Mouse (Mus musculus): ENCODE data around the gene Ifitm6.
"Not testable (repeated sequence)": the region's sequence is repeated elsewhere in the genome, so short reads cannot be mapped to it uniquely, and the experiment has no call there.

Ifitm6 gene

GRCm38 (mm10) chr7:141017824-141018223 lies at the start of gene Ifitm6:
Gene Ifitm6, minus strand, starts transcription at chr7:141017924.
- in situ Hi-C loops (cut with MboI) = not testable (repeated sequence)

DNA sequence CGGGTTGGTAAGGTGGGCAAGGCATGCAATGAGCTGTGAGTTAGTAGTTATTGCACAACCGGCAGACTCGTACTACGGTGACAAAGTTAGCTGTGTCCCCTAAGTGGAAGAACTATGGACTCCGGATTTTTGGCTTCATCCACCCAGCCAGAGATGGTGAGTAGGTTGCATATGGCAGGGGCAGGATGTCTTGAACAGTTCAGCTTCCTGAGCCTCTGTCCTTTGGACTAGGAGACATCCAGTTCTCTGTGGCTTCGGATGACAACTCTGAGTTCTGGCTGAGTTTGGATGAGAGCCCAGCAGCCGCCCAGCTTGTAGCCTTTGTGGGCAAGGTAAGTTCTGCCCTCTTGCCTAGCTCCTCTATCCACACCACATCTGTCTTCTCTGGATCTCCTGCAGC lies 46.9 kb upstream of the Ifitm6 start:
- in situ Hi-C loops (cut with MboI) = no loop called here

DNA sequence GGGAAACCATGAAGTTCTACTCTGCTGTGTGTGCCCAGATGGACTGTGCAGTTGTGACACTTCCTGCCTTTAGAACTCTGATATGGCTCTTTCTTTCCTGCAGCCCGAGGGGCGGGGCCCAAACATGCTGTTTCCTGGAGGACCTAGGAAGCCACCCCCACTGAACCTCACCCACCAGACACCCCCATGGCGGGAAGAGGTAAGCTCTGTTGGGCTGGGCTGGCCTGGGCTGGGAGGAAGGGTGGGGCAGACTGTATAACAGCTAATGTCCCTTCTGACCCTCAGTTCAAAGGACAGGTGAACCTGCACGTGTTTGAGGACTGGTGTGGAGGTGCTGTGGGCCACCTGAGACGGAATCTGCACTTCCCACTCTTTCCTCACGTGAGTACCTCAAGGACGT lies 46.5 kb upstream of the Ifitm6 start:
- in situ Hi-C loops (cut with MboI) = no loop called here

DNA sequence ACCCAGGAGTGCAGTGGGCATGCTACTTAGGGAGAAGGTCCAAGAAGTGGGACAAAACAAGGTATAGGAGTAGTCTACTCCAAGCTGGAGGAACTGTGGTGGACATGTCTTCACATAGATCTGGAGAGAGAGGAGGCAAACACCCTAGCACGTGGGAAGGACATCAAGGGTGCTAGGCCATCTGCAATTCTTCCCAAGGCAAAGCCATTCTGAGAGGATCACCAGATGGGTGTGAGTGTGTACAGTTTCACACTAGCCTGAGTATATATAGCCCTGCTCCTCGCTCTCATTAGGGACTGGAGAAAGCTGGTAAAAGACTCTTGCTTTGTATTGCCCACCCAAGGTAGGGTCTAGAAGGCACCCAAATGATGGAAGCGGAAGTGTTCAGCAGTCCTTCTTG lies 45.6 kb upstream of the Ifitm6 start:
- in situ Hi-C loops (cut with MboI) = no loop called here

- in situ Hi-C loops (cut with MboI) = no loop called here
Measured at GRCm38 (mm10) chr7:141062525-141062924, 44.8 kb upstream of the Ifitm6 start.

DNA sequence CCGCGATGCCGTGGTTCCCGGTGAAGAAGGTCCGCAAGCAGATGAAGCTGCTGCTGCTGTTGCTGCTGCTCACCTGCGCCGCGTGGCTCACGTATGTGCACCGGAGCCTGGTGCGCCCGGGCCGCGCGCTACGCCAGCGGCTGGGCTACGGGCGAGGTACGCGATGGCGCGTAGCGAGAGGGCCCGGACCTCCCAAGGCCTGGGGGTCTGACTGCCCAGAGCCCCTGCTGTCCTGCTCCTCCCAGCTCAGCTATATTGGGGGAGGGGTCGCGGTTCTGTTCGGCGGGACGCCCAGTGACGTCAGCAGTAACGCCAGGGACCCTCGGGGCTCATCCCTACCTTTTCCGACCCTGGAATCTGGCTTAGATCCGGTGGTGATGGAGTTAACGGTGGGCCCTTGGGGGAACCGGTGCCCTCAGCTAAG lies 43.6 kb upstream of the Ifitm6 start:
- in situ Hi-C loops (cut with MboI) = no loop called here

DNA sequence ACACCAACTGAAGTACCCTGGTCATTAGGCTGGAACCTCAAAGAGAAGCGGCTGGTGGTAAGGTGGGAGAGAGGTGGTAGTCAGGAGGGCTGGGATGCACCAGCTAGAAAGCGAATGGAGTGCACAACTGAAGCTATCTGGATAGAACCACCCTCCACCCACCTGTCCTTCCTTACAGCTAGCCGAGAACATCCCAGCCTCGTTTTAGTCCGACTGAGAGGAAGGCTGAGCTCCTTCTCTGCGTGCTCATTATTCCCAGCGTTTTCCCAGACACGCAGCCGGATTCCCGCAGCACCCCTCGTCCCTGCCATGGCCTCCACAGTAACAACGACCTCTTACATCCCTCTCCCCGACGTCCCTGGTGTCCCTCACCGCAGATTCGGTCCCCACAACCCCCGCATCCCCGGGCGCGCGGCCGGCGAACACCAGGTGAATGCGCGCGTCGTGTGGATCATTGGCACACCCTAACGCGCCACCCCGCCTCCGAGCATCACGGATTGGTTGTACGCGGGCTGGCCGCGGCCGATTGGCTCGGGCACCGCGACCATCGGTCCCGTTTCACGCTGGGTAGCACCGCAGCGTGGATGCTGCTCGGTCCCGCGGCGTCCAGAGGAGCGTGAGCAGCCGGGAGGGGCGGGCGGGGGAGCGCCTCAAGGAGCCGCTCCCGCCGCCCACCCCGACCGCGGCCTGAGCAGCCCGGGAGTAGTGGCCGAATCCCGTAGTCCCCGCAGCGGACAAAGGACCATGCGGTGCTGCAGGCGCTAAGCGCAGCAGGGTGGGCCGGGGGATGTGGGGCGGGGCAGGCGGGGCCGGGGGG lies 42.9 kb upstream of the Ifitm6 start, which contains the start of gene B4galnt4:
B4galnt4 (plus strand) TSS at position 679 of the 817 bp plus-strand sequence.
- in situ Hi-C loops (cut with MboI) = no loop called here

DNA sequence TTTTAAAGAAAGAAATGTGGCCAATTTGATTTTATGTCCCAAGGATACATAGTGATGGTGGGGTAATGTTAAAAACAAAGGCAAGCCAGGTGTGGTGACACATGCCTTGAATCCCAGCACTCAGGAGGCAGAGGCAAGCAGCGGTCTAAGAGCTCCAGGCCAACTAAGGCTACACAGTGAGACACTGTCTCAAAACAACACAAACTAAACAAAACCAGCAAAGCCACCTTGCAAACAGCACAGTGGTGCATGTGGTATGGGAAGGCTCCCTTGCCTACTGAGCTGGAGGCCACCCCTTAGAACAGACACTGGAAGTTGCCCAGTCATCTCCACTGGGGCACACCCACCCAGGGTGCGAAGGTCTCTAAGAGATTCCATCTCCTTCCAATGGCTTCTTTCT lies 42.2 kb upstream of the Ifitm6 start:
- in situ Hi-C loops (cut with MboI) = no loop called here

DNA sequence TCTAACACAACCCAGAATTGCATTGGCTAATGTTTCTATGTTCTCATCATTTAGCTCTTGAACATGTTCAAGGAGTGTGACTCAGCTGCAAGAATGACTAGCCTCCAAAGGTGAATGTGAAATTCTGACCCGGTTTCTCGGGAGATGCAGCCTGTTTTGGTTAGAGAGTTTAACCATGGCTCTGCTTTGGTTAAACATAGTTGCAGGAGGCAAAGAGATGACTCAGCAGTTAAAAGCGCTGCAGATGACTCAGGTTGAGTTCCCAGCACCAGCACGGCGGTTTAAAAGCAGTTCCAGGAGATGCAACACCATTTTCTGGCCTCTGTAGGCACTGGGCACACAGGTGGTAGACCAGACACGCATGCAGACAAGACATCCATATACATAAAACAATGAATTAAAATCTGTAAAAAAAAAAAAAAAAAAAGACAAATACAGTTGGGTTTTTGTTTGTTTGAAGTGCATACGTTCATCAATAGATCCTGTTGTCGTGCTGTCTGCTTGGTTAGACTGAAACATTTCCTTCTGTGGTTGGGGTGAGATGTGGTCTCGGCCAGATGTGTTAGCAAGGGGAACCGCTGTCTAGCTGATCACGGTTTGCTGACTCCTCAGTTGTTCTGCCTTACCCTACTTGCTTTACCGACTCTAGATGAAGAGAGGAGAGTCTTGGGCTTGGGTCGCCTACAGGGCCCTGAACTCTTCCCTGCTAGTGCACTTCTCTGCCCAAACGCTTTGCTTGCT lies 41.0 kb upstream of the Ifitm6 start:
- in situ Hi-C loops (cut with MboI) = no loop called here

DNA sequence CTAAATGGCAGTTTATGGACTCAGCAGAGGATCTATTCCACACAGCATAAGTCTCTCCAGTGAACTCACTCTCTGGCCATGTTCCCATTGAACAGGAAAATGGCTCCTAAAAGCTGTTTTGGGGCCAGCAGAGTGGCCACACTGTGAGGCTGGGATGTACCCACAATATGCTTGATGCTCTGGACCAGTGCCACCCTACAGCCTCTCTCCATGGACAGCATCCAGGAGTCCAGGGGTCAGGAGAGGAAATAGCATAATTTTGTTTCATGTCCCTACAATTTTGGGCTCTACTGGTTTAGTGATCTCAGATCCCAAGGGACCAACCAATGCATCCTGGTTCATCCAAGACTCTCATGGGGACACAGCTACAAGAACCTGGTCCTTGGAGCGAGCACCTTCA lies 39.8 kb upstream of the Ifitm6 start:
- in situ Hi-C loops (cut with MboI) = no loop called here

DNA sequence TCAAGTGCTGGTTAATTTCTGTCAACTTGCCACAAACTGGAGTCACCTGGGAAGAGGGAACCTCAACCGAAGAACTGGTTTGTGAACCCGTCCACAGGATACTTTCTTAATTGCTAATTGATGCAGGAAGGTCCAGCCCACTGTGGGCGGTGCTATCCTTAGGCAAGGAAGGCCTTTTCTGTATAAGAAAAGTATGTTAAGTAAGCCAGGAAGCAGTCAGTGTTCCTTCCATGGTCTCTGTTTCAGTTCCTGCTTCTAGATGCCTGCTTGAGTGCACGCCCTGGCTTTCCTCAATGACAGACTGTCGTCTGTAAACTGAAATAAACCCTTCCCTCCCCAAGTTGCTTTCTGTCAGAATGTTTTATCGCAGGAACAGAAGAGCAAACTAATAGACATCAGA lies 39.3 kb upstream of the Ifitm6 start:
- in situ Hi-C loops (cut with MboI) = no loop called here

DNA sequence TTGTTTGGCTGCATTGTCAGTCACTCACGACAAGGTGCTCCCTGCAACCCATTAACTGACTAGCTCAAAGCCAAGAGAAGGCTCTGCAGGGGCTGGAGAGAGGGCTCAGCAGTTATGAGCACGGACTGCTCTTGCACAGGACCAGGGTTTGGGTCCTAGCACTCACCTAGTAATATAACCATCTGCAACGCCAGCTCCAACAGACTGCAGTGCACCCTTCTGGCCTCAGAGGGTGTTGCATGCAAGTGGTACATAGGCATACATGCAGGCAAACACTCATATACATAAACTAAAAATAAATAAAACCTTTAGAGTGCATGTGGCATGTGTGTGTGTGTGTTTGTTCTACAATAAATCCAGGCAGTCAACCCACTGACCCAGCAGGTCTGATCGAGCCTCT lies 38.1 kb upstream of the Ifitm6 start:
- in situ Hi-C loops (cut with MboI) = no loop called here

GRCm38 (mm10) chr7:141052421-141052820 lies 34.7 kb upstream of the Ifitm6 start:
- in situ Hi-C loops (cut with MboI) = loop anchor here (5.0 kb wide), 1 partner anchor 205 kb away; the partner anchor contains the start of genes Odf3 and Scgb1c1

DNA sequence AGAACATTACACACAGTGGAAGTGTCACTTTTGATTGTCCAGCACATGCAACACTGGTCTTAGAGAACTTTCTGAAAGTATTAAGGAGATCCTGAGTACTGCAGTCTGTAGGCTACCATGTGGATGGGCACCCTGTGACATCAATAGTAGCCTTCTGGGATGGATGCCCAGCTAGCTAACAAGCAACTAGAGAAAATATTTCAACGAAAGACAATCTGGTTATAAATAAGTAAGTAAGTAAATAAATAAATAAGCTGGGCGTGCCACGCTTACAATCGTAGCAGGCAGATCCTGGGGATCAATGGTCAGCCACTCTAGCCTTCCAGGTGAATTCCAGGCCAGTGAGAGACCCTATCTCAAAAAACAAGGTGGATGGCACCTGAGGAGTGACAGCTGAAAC lies 34.3 kb upstream of the Ifitm6 start:
- in situ Hi-C loops (cut with MboI) = loop anchor here (5.0 kb wide), 1 partner anchor 205 kb away; the partner anchor contains the start of genes Odf3 and Scgb1c1

DNA sequence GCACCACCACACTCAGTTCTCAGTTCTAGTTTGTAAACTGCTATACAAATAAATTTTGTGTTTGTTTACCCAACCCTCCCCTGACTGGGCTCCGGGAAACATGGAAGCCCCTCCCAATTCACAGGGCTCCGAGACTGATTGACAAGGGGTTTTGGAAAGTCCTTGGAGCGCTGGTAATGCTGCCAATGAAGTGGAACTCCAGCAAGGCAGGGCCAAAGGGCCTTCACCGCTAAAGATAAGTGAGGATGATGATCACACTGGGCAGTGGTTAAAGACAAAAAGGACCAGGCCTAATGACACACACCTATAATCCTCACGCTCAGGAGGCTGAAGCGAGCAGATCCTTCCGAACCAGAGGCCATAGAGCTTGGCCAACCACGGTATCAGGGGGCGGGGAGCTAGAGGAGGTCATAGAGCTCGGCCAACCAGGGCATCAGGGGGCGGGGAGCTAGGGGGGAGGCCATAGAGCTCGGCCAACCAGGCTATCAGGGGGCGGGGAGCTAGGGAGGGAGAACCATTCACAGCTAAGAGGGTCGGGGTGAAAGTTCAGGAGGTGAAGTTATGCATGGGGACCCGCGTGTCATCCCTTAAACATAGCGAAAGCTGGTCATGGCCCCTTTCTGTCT lies 33.4 kb upstream of the Ifitm6 start:
- in situ Hi-C loops (cut with MboI) = loop anchor here (5.0 kb wide), 1 partner anchor 204 kb away; the partner anchor contains the start of genes Odf3 and Scgb1c1

GRCm38 (mm10) chr7:141049326-141049725 lies 31.6 kb upstream of the Ifitm6 start:
- in situ Hi-C loops (cut with MboI) = loop anchor here (5.0 kb wide), 1 partner anchor 147 kb away; the partner anchor contains the start of gene Cox8b

- in situ Hi-C loops (cut with MboI) = loop anchor here (5.0 kb wide), 1 partner anchor 146 kb away; the partner anchor contains the start of gene Cox8b
Measured at GRCm38 (mm10) chr7:141048226-141049218, 30.8 kb upstream of the Ifitm6 start.

DNA sequence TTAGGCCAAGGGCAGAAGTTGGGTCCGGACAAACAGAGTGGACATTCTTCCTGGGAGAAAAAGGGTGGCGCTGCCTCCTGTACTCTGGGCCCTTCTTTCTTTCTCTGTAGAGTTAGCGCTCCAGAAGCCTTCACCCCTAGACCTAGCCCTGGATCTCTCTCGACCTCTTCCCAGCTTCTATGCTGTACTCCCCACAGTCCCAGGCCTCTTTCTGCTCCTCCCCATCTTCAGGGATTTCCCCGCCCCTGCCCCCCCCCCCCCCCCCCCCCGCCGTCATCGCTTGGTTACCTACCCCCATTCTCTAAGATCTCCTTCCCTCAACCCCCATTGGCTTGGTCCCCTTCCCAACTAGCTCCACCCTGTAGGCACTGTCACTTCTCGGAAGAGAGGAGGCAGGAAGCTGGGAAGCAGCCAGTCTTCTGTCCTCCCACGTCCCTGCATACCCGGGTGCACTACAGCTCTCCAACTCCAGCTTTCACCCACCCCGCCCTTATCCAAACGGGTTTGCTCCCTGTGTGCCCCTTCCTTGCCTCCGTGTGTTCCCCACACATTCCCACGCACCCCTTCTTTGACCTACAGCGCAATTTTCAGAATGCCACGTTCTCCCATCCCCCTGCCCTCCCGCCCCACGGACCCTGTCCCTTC lies 30.0 kb upstream of the Ifitm6 start:
- in situ Hi-C loops (cut with MboI) = loop anchor here (5.0 kb wide), 1 partner anchor 145 kb away; the partner anchor contains the start of gene Cox8b

GRCm38 (mm10) chr7:141046931-141047580 lies 29.3 kb upstream of the Ifitm6 start:
- in situ Hi-C loops (cut with MboI) = loop anchor here (5.0 kb wide), 1 partner anchor 145 kb away; the partner anchor contains the start of gene Cox8b

- in situ Hi-C loops (cut with MboI) = no loop called here
Measured at GRCm38 (mm10) chr7:141042539-141042938, 24.8 kb upstream of the Ifitm6 start.

Data from mature B cell (primary cell).